Mouse (Mus musculus) hematopoietic stem cell, adult 5-6 weeks (primary cell): ENCODE data around the gene Gorasp1. TPM values are rescaled to one million over a fixed set of nuclear protein-coding genes. Genes with fewer than 3 reads are reported as not detected.

Experiments used
- ATAC-seq, 2 experiments: fragments of 125-278 bp in 1 of 2; replicated peaks in 1 of 2; 2 replicates each; pipeline ENCODE4 v1.8.0; 2016 to 2017; ENCODE audit warnings: inconsistent platforms in 2 of 2, mild to moderate bottlenecking in 2 of 2, moderate number of reproducible peaks in 2 of 2, low read depth in 1 of 2, moderate TSS enrichment in 1 of 2; ENCODE audit not compliant: low FRiP score in 2 of 2, poor library complexity in 2 of 2, severe bottlenecking in 2 of 2, insufficient read depth in 1 of 2, low TSS enrichment in 1 of 2
- total RNA-seq: library from RNA; stranded (forward); fragments of 172-1452, 232-1000 nt; gene quantifications from 2 replicates; pipeline ENCODE4 v1.2.3, GENCODE M21; 2017

Gene Gorasp1
- total RNA-seq, 1 experiment from 2014 or later: 4.7 TPM

DNA sequence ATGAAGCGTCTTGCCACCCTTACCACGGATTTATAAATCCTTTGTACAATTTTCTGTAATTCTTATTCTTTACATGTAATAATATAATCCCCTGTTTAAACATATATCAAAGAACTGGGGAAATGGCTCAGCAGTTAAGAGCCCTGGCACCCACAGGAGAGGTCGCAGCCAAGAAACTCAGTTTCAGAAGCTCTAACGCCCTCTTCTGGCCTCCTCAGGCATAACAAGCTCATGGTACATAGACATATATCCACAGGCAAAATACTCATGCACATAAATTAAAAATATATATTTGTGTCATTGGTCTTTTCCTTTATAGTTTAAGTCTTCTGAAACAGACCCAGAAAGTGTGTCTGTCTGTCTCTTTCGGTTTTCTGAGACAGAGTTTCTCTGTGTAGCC lies 37.2 kb upstream of the Gorasp1 start:
- ATAC-seq: no peak

DNA sequence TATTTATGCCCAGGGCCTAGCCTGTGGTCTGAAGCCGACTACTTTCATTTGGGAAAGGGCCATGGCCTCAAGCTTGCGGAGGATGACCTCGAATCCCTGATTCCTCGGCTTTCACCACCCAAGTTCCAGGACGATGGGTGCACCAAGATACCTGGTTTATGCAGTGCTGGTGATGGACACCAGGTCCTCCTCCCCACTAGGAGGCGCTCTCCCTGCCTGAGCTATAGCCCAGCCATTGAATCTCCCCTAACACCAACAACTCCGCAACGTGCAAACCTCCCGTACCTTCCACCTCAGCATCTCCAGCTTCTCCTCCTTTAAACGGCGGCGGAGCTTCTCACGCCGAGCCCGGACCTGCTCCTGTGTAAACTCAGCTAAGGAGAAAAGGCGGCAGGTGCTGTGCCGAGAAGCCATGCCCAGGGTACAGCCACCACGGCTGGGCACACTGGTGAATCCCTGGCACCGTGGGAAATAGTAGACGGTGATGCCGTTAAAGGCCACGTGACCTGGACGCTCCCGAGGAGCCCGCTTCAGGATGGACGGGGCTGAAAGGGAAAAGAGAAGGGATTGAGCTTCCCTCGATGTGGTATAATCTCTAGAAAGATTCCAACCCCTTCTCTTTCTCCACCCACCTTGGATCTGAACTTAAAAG lies 36.6 kb upstream of the Gorasp1 start:
- ATAC-seq: no peak

DNA sequence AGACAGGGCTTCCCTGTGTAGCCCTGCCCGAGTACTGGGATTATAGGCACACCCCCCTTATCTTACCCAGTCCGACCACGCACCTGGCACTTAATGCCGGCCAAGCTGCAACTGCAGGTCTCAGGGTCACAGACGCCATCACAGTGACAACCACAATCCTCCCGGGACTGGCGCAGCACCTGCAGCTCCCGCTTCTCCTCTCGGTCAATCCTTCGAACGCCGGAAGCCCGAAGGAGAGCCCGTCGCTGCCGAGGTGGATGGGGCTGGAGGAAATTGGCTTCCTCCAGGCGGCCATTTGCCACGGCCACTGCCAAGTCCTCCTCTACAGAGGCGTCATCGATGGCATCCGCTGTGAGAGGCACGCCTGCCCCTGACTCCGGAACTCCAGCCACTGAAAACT lies 35.9 kb upstream of the Gorasp1 start:
- ATAC-seq: no peak

DNA sequence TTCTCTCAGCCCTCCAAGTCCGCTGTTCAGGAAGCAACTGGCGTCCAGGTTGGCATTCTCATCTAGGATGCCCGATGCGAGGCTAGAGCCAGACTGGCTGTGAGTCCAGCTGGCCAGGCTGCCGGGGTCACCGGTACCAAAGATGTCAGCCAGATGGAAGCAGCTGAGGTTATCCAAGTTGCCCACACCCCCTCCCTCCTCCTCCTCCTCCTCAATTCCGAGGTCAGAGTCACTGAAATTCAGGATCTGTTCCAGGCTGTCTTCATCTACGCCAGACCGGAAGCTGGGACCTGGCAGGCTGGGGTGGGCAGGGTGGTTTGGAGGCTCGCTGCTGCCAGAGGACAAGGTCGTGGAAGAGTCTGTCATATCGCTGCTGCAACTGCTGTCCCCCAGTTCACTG lies 35.2 kb upstream of the Gorasp1 start:
- ATAC-seq: no peak

DNA sequence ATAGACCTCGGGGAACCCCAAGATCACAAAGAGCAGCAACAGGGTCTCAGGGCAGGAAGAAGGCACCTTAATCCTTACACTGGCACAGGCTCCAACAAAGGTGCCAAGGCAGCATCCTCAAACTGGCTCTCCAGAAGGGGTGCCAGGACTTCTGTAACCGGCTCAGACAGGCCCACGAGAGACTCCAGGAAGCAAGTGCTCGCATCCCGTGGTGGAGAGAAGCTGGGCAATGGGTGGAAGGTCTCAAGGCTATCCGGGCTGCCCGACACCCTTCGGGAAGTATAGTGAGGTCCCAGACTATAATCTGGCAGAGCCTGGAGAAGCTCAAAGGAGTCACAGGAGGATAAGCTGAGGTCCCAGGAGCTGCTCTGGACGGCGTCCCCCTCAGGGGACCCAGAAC lies 34.8 kb upstream of the Gorasp1 start:
- no peak for ATAC-seq

DNA sequence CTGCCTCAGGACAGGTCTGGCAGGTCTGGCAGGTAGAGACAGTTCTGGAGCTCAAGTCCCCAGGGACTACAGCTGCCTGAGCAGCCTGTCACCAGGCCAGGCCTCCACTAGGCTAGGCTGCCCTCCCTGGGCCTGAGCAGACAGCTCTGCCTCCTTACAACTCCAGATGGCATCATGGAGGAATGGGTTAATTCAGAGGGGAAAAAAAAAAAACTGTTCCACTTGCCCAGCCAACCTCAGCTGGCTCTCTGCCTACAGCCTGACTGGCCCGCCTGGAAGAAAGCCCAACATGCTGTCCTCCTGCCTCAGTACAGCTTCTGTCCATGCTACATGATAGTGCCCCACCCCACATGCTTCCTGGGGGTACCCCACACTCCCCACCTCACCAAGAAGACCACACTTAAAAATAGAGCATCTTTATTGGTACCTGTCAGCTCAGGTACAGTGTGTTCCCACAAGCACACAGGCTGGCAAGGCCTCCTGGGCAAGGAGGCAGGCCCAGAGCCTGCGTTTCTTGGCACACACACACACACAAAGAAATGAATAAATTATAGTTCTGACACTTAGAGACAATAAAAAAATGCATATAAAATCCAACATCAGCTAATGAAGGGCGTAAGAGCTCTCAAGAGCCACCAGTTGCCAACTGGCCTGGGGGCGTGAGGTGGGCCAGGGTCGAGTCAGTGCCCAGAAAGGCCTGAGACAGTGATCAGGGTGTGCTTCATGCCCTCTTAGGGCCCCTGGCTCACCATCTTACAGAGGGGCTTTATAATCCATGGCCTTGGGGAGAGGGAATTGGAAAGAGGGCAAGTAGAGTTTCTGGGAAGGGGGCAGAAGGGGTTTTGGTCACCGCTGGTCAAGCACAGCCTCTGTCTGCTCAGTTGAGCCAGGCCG lies 33.6 kb upstream of the Gorasp1 start:
- ATAC-seq: peak; percentile 8 to 25; a peak in 2 of 4 replicates

DNA sequence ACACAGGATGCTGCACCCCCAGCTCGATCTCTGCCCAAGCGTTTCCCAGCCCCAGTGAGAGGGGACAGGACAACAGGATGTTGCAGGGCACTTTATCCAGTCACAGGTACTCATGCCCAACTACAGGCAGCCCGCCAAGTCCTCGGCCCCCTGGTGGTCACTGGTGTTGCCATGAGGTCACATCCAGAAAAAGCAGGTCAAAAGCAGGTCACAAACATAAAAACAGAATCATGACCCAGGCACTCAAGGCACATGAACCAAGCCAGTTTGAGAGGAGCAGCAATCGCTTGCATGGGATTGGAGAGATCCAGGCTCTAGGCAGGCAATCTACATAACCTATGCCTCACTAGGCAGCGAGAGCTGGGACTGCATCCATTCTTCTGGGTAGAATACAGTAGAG lies 32.9 kb upstream of the Gorasp1 start:
- ATAC-seq: no peak

DNA sequence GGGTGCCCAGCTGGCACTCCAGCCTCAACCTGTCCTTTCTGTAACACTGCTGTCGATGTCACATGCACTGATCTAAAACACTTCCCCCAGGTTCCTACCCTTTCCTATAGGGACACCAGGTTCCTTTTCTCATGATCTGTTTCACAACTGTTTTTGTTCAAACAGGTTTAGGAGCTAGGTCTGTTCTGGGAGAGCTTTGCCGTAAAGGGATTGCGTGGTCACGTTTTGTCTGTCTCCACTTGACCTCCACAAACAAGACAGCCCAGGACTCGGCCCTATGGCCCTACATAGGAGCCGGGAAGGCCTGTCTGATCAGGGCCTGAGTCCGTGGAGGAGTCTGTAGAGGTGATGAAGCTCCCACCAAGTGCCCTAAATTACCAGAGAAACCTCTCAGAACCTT lies 32.4 kb upstream of the Gorasp1 start:
- ATAC-seq: no peak

DNA sequence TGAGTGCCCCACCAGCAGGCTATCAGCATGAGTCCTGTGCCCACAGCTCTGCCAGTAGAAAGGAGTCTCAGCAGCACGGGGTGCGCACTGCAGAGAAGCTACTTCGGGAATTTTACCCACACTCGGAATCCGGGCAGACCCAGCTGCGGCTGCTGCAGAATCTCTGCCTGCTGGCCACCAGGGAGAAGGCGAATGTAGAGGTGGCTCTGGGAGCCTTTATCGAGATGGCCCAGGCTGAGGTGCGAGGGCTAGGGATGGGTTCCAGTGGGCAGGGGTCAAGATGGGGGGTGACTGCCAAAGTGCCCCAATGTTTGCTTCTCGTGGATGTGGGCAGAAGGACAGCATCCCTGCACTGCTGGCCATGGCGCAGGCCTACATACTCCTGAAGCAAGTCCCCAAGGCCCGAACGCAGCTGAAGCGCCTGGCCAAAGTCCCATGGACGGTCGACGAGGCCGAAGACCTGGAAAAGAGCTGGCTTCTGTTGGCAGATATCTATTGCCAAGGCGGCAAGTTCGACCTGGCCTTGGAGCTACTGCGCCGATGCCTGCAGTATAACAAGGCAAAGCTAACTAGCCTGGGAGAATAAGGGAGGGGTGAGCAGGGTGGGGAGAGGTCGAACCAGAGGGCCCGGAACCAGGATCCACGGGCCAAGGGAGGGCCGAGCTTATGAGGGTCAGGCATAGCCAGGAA lies 29.0 kb upstream of the Gorasp1 start:
- ATAC-seq: no peak

DNA sequence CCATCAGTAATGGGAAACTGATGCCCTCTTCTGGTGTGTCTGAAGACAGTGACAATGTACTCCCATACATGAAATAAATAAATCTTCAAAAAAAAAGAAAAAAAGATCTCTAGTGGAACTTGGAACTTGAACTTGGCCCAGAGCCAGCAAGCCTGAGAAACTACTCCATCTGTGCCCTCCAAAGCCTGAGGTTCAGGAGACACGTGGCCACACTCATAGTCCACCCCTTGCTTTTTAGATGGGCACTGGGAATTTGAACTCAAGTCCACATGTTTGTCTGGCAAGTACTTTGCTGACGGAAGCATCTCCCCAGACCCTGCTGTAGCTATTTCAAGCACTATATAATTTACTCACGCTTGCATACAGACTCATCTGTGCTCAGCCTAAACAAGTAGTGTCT lies 27.8 kb upstream of the Gorasp1 start:
- ATAC-seq: no peak

DNA sequence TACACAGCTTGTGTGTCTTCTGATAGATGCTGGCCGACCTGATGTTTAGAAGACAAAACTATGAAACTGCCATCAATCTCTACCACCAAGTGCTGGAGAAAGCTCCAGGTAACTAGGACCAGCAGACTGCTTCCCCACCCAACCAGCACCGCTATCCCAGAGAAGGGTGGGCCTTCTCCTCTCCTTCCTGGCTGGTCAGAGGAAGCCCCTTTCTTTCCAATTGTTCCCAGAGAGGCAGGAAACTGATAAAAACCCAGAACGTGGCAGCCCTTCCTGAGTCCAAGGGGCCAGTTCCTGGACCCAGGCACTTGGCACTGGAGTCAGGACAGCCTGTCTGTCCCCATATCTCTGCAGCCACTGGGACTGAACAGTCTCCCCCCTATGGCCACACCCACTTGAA lies 26.8 kb upstream of the Gorasp1 start:
- ATAC-seq: no peak

DNA sequence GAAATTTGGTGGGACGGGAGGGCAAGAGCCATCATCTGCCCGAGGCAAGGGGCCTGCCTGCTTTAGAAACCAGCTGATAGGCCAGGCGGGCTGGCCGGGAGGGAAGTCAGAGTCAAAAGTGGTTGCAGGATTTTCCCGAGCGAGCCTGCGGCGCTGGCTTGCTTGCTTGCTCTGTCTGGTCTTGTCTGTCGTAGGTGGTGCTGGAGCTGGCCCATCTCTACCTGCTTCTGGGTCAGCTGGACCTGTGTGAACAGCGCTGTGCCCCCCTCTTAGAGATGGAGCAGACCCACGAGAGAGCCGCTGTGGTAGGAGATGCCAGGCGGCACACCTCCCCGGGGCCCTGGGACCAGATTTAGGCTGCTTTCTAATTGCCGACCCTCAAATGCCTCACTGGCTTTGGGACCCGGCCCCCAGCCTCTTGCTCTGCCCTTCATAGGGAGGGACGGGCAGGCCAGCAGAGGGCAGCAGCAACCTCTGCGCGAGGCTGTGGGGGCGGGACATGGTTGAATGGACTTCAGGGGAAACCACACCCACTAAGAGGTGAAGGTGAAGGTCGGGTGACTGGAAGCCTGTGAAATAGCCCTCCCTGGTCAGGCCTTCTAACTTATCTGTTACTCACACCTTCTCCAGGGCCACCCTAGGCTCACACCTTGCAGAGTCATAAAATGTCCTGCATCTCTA lies 25.8 kb upstream of the Gorasp1 start:
- peak; percentile 86 to 97 for ATAC-seq

DNA sequence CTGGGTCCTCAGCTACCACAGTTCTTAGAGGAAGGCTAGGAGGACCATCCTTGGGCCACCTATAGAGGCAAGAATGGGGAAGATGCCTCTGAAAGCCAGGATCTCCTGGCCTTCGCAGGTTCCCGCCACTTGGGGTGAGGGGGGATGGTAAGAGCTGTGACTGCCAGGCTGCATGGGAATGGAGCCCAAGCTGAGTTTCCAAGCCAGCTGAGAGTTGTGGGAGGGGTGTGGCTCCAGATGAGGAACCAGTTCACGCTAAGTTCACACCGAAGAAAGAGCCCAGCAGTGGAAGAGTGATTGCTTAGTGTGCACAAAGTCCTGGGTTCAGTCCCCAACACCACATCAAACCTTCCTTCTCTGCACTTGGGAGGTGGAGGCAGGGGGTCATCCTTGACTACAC lies 24.9 kb upstream of the Gorasp1 start:
- no peak for ATAC-seq

DNA sequence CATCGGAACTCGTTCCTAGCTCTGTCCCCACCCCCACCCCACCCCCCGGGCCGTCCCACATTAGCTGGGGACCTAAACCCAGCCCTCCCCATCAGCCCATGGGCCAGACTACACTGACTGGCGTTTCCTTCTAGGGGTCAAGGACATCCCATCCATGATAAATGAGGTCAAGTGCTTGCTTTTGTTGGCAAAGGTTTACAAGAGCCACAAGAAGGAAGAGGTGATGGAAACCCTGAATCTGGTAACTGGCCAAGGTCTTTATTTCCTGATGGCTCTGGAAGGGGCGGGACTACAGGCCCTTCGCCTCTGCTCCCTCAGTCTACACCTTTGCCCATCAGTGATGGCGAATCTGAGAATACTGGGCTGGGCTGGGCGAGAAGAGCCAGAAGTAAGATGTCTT lies 21.5 kb upstream of the Gorasp1 start:
- ATAC-seq: no peak

DNA sequence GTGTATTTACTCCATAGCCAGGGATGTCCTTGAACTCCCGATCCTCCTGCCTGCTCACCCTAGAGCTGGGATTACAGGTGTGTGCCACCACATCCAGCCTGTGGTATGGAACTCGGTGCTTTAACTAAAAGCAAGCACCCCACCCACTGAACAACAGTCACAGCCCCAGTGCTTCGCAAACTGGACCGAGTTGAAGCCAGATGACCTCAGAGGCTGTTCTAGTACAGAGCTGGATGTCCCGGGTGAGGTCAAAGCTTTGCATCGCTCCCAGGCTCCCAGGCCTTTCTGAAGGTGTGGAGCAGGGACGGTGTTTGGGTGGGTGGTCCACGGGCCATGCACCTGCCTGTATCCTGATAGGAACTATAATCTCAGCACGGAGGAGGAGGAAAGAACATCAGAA lies 14.0 kb upstream of the Gorasp1 start:
- ATAC-seq: no peak

DNA sequence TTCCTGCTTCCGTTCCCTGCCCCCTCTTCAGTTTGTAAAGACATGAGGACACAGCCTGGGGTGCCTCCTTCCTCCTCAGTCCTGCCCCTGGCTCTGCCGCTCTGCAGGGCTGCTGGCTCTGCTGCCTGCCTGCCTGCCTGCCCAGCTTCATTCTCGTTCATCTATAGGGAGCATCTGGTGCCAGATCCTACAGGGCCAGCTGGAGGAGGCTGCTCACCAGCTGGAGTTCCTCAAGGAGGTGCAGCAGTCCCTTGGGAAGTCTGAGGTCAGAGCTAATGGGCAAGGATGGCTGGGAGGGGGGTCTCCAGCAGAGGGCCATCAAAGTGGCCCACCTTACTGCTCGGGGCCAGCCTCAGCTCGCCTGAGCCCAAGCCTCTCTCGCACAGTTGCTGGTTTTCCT lies 13.1 kb upstream of the Gorasp1 start:
- no peak for ATAC-seq

DNA sequence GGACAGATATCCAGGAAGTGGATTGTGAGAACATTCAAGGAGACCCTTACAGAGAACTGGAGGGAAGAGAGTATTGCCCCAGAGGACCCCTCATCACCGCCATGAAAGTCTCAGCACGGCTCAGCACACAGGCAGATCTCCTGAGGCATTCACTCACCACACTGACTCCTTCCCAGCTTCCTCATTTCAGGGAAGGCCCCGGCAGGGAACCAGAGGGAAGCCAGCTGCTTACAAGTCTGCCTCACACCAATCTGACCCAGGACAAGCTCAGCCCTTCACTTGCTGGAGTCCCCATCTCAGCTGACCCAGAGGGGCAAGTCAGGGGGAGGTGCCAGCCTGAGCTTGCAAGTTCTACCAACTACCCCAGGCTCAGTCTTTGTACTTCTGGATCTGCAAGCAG lies 11.4 kb upstream of the Gorasp1 start:
- ATAC-seq: peak; percentile 61 to 79
